Mouse (Mus musculus): ENCODE measurements around the gene Mid1. TPM values are rescaled to one million over a fixed set of nuclear protein-coding genes. Genes with fewer than 3 reads are reported as not detected.

The Mid1 gene
- 6.9 and 9.8 TPM in 2 replicates for total RNA-seq (2017)

DNA sequence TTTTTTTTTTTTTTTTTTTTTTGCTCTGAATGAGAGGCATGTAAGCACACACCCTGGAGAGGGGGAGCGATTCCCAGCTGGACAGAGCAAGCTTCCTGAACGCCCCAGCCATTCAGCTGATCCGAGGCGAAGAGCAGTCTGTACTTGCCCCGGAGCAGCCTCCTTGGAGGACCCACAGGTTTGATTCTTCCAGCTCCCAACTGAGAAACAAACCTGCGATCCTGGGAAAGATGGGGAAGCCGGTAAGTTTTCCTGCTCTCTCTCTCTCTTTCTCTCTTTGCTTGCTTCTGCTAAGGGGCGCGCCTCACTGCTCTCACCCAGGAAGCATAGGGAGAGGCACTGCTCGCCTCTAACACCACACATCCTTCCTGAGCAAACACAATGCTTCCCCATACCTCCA is at the start of gene Mid1:
Gene Mid1, plus strand, starts transcription at position 69 of the 400 bp plus-strand sequence.
- ATAC-seq (ENCODE audit: extremely low read depth, insufficient number of reproducible peaks, low FRiP score, poor library complexity, severe bottlenecking), result no peak

DNA sequence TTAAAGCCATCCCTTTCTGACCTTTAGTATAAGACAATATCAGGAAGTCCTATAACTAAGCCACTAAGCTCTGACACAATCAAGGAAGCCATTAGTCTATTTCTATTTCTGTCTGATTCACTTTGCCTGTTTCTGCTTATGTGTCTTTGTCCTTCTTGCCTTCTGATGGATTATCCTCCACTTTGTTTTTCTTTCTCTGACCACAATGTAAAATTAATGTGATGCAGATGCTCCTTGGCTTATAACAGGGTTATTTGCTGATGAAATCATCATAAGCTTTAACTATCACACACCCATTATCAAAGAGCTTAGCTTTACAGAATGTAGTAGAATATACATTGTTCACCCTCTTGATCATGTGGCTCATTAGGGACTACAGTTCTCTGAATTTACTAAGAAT is 11.9 kb upstream of the Mid1 start:
- ATAC-seq (ENCODE audit: extremely low read depth, insufficient number of reproducible peaks, low FRiP score, poor library complexity, severe bottlenecking), result no peak

DNA sequence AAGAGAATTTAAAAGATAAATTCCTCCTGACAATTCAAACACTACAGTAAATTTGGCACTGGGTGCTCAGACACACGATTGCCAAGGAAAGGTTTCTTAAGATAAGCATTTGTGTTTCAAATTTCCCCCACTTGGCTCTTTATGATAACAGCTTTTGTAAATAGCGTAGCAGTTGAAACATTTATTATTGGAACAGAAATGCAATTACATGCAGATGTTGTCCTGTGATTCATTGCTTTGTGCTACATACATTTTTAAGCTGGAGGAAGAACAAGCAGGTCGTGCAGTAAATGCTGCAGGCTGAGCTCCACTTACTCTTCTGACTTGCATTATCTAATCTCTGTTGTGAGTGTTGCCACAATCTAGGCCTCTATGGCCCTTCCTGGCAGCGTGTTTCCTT is 8.7 kb upstream of the Mid1 start:
- no peak for ATAC-seq (ENCODE audit: extremely low read depth, insufficient number of reproducible peaks, low FRiP score, poor library complexity, severe bottlenecking)

DNA sequence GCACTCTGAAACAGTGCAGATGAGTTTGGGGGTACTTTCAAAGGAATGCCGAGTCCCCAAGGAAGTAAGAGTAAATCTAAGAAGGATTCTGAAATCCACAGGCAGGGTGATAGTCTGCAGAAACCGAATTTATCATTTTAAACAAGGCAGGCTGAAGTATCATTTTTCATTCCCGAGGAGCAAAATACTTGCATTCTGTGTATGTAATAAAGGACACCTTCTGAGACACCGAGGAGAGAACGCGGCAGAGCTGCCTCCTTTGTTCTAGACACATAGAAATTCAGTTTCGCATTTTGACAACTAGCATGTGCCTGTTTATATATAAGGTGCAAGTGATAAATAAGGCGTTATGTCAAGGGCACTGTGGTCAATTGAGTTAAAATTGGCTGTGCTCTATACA is 732 bp downstream of the Mid1 start:
- no peak for ATAC-seq (ENCODE audit: extremely low read depth, insufficient number of reproducible peaks, low FRiP score, poor library complexity, severe bottlenecking)

DNA sequence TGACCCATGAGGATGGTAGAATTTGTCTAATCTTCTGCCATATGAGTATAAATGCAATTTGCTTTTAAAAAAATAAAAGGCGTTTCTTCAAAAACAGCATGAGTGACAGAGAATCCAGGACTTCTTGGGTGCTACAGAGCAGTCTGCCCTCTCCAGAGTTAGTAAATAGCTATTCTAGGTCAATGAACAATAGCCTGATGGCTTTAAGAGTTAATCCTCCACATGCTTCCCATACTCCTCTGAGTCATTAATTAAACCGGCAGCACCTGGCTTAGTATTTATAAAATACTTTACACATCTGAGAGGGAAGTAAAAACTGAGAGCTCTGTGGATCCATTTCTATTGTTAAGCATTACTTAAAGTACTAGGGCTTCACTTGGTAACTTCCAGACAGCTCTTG is 6.2 kb downstream of the Mid1 start:
- ATAC-seq (ENCODE audit: extremely low read depth, insufficient number of reproducible peaks, low FRiP score, poor library complexity, severe bottlenecking), result no peak

DNA sequence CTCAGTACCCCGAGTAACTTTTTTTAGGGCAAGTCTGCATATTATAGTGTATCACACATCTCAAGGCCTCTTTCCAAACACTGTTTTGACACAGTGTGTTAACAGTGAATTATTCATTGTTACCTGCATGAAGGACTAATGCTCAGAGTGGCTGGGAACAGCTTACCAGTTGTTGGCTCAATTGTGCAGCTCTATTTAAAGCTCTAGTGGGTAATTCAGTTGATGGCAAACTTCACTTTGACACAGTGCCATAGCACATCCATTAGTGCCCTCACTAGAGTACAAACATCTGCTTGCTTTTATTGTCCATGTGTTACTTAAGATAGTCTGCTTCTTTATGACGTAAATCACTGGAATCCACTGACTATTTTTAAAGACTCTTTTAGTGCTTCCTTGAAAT is 6.7 kb downstream of the Mid1 start:
- ATAC-seq (ENCODE audit: extremely low read depth, insufficient number of reproducible peaks, low FRiP score, poor library complexity, severe bottlenecking), result no peak

DNA sequence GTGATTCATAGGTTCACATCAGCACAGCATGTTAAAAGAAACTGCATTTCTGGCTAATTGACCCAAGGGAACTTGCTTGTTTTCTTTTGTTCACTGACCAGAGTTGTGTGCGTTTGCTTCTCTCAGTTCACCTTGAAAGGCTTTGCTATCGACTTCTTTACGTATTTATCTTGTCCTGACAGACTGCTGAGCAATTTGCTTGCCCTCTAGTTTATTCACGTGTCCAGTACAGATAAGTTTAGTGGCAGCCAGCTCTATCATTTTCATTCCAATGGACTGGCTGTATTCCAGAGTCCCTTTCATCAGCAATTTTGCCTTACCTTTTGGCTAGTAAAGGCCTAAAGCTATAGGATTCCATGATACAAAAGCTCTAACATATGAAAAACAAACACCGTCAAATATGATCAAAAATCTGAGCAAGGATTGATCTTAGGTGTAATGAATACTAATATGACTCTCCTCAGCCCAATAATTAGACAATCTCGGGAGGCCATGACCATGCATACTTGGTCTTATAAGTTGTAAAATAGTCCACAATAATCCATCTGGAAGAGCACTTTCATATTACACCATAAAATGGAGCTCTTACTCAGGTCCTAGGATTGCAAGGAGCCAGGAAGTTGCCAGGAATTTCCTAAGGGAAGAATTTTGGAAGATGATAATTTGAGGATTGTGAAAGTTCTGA is 7.4 kb downstream of the Mid1 start:
- no peak for ATAC-seq (ENCODE audit: extremely low read depth, insufficient number of reproducible peaks, low FRiP score, poor library complexity, severe bottlenecking)

DNA sequence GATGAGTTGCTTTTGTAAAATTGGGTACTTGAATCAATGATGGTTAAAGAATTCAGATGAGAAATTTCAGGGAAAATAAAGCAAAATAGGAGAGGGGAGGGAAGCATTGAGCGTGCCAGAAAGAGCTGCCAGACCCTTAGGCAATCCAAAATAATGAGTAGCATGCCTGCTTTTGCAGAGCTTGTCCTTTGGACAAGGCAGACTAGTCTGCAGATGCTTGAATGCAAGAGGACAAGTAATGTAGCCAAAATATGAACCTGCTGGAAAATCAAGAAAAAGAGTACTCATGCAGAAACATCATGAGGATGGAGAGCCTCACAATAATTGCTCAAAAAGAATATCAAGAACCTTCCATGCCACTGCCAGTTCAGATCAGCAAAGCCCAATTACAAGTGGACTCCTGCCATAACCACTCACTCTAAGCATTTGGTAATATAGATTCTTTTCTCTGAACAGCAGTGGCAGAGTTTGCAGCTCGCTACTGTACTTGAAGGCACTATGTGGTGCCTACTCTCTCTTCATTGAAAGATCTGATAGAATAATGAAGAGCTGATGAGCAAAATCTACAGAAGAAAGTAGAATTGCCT is 19.1 kb downstream of the Mid1 start:
- no peak for ATAC-seq (ENCODE audit: extremely low read depth, insufficient number of reproducible peaks, low FRiP score, poor library complexity, severe bottlenecking)

DNA sequence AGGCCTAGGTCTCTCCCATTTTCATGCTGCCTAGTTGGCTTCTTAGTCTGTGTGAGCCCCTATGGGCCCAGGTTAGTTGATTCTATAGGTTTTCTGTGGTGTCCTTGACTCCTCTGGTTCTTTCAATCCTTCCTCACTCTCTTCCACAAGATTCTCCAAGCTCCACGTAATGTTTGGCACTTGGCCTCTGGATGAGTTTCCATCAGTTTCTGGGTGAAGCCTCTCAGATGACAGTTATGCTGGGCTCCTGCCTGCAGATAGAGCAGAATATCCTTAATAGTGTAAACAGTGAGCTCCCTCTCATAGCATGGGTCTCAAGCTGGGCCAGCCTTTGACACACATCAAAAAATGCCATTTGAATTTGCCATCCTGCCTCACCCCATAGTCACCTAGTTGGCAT is 38.5 kb downstream of the Mid1 start:
- ATAC-seq (ENCODE audit: extremely low read depth, insufficient number of reproducible peaks, low FRiP score, poor library complexity, severe bottlenecking), result no peak

DNA sequence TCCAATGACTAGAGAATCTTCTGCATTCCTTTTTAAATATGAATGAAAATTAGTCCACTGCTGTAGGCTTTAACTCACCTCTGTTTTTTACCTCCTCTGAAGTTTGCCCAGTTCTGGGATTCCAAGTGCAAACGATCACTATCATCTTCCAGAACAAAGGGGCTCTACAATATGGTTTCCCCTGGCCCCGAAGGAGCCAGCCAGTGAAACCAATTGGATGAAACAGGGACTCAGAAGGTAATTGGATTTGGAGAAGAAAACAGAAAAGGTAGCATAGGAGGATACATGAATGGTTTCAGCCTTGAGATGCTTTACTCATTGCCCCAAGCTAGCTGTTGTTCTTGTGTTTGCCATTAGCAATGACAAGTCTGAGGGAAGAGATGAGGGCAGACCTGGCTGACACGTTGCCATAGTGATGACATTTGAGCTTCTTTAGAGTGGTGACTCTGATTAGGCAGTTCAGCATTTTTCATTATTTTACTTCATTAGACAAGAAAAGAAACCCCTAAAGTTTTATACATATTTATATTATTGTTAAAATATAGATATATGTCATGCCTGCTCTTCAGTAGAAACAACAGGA is 50.5 kb downstream of the Mid1 start:
- no peak for ATAC-seq (ENCODE audit: extremely low read depth, insufficient number of reproducible peaks, low FRiP score, poor library complexity, severe bottlenecking)

DNA sequence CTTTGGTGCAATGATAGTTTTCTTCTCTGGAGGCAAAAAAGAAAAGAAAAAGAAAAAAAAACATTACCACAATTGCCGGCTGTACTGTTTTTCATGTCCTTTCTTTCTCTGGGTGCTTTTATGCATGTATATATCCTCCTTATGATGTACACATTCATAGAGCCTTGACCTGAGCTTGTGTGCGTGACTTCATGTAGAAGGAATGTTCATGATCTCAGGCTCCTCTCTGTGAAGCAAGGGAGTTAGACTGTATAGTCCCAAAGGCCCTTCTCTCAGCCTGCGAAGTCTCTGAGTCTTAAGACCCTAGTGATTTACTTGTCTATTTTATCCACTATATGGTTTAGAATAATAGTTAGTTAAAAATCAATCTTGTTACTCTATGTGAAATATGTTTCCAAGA is 73.0 kb downstream of the Mid1 start:
- ATAC-seq (ENCODE audit: extremely low read depth, insufficient number of reproducible peaks, low FRiP score, poor library complexity, severe bottlenecking), result no peak

DNA sequence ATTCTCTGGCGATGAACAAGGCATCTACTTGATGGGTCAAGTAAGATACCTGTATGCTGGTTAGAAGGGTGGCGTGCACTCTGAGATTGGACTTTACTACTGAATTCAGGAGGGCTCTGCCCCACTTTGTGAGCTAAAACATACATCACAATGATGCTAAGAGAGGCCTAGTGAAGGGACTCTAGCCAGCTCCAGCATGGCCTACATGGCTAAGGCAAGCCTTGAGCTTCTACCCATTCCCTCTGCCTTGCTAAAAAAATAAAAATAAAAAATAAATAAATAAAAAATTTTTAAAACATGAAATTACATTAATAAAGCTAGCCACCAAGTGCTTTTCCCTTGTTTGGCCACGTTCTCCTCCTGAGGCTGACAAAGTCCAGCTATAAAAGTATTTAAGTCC is 94.5 kb downstream of the Mid1 start, which contains the start of gene 4933400A11Rik:
Gene 4933400A11Rik, minus strand, starts transcription at position 101 of the 400 bp plus-strand sequence.
- no peak for ATAC-seq (ENCODE audit: extremely low read depth, insufficient number of reproducible peaks, low FRiP score, poor library complexity, severe bottlenecking)

DNA sequence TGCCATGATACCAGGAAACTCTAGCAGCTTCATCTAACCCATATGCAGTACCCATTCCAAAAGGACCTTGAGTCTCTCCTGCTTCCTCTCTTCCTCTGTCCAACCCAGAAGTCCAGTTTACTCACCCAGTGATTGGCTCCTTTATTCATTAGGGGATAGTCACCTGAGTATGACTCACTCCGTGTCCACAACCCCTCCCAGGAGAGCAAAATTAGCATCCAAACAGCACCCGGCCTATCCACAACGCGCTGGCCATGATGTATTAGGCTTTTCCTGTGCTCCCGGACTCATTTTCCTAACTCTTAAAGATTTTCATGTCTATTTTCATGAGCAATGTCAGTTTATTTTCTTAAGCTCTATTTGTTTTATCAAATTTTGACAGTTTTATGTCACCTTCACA is 104.7 kb downstream of the Mid1 start:
- no peak for ATAC-seq (ENCODE audit: extremely low read depth, insufficient number of reproducible peaks, low FRiP score, poor library complexity, severe bottlenecking)

DNA sequence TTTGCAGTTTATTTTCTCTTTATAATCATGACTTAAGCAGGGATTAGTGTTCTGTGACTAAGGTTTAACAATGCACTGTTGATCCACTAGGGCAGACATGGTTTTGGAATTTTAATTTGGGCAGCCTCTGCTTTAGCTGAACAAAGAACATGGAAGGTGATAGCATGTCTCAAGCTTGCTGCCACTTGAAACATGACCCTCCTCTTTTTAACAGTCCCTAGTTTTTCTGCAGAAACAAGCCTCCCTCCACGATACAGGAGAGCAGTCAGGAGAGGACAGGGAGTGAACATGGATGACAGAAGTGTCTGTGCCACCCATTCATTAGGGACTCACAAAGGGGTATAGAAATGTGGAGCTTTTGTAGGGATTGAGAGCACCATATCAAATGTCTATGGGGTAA is 107.9 kb downstream of the Mid1 start:
- no peak for ATAC-seq (ENCODE audit: extremely low read depth, insufficient number of reproducible peaks, low FRiP score, poor library complexity, severe bottlenecking)

DNA sequence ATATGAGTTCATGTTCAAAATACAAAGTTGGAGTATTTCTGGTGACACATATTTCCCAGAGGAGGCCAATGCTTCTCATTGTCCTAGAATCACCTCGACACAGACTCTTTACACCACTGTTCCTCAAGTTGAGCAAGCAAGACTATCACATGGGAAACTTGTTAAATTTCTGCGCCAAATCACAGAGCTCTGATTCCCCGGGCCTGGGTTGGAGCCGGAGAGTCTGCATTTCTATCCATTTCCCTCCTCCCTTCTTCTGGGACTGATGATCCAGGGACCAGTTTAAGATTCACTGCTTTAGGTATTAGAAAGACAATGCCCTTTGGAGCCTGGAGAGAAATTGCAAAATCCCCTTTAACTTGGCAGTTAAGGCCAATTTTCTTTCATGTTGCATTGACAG is 109.4 kb downstream of the Mid1 start:
- no peak for ATAC-seq (ENCODE audit: extremely low read depth, insufficient number of reproducible peaks, low FRiP score, poor library complexity, severe bottlenecking)

DNA sequence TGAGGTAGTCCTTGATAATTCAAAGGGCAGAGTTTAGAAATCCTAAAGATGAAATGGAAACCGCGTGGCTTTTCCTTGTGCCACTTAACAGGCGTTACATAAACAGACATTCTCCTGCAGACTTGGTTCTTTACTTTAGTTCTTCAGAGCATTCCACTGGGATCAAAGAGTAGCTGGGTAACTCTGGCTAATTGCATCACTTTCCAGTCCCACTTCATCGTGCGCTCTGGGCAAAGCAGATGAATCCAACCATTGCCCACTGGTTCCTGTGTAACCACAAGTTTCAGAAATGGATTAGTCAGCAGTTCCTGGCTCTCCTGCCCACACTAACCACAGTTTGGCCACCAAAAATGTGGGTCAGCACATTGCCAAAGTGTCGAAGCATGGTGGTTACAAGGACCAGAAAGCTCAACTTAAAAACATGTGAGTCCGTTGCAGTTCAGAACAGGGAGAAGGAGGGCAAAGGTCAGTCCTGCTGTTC is 109.9 kb downstream of the Mid1 start:
- ATAC-seq (ENCODE audit: extremely low read depth, insufficient number of reproducible peaks, low FRiP score, poor library complexity, severe bottlenecking), result no peak

DNA sequence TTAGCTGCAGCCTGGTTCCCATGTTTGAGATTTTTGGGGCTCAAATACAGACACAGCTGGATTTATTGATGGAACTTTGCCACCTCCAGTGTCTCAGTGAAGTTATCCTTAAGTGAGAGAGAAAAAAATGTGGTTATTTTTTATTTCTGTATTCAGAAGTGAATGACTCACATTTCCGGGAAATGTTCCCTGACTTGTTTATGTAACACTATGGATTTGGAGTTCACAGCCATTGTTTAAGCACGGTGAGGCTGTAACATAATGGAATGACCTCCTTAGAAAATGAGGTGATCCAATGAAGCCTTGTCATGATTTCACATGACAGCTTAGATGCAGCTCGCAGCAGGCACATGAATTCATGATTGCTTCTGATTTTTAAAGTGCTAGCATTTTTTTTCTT is 112.1 kb downstream of the Mid1 start:
- ATAC-seq (ENCODE audit: extremely low read depth, insufficient number of reproducible peaks, low FRiP score, poor library complexity, severe bottlenecking), result no peak

DNA sequence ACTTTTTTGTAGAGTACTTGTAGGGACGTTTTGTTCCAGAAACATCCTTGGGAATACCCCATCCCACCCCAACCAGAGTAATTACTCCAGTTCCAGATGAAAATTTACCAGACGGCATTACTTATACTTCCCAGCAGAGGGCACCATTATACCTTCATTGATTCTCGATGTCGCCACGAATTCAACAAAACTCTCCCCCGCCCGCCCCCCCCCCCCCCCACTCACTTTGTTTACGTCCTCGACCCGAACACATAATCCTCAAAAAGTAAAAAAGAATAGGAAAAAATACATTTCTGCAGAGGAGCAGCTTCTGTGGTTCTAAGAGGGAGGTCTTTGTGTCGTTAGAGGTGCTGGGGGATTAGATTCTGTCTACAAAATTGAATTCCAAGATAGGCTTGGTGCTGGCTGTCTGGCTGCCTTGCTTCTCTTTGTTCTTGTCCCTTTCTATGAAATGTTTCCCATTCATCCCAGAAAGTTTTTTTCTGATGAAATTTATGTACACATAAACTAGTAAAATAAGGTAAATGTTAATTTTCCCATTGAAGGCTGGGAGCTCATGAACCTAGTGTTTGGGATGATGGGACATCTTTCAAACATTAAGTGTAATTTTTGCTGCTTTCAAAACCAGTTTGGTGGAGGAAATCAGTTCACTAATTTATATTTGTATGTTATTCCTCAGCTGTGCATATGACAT is 114.1 kb downstream of the Mid1 start:
- no peak for ATAC-seq (ENCODE audit: extremely low read depth, insufficient number of reproducible peaks, low FRiP score, poor library complexity, severe bottlenecking)

DNA sequence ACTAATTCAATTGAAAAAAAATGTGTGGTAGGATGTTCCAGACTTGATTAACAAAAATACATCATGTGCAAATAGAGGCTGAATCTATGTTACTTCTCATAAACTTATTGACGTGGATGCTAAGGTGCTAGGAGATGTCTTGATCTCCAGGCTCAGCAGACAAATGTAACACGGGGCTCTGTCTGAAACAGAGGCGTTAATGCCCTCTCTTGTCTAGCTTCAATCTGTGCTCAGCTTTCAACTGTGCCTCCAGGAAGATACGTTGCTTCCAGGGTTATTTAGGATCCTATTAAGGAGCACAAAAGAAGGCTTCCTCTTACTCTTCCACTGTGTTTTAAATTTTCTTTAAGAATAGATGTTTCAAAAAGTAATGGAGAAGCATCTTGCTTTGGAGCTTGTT is 115.2 kb downstream of the Mid1 start:
- ATAC-seq (ENCODE audit: extremely low read depth, insufficient number of reproducible peaks, low FRiP score, poor library complexity, severe bottlenecking), result no peak

DNA sequence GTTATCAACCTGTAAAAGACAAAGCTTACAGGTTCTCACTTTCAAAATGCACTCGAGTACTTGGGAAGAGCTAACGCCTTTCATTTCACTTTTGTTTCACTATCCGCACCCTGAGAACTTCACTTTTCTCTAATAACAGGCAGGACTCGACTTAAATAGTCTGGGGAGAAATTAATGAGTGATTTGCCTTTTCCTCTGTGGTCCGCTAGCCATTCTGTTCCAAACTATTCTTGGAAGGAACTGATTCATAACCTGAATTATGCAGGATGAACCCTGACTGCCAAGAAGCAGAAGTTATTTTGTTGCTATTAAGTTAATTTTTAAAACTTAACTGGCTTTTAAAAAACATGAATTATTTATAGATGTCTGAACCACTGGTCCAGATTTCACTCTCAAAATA is 120.8 kb downstream of the Mid1 start:
- no peak for ATAC-seq (ENCODE audit: extremely low read depth, insufficient number of reproducible peaks, low FRiP score, poor library complexity, severe bottlenecking)
